Mouse (Mus musculus) brain, embryonic 14.5 days (tissue): ENCODE data around the gene Pdrg1. TPM values are rescaled to one million over a fixed set of nuclear protein-coding genes. Genes with fewer than 3 reads are reported as not detected.

Experiments used
- DNase-seq: peaks from one replicate; pipeline ENCODE4 v3.0.0-alpha.2; 2011; ENCODE audit warnings: low read depth
- CTCF ChIP-seq: fragments of 200-500 bp; IDR thresholded peaks from 2 replicates; pipeline ENCODE4 v1.5.1; 2012; ENCODE audit warnings: inconsistent platforms, mild to moderate bottlenecking, moderate library complexity, borderline replicate concordance; ENCODE audit not compliant: insufficient read depth, insufficient read length; ENCODE audit errors: extremely low read depth
- POLR2A ChIP-seq: fragments of 200-500 bp; IDR thresholded peaks from 2 replicates; pipeline ENCODE4 v1.6.1; 2012; ENCODE audit warnings: mild to moderate bottlenecking, inconsistent platforms, borderline replicate concordance; ENCODE audit not compliant: poor library complexity, insufficient read depth, insufficient read length, severe bottlenecking; ENCODE audit errors: extremely low read depth
- polyA plus RNA-seq: library from polyadenylated mRNA; depleted of rRNA; stranded (reverse); fragments of >200 nt; gene quantifications from 2 replicates; pipeline ENCODE4 v1.2.3, GENCODE M21; 2012

Gene Pdrg1
- polyA plus RNA-seq, 1 experiment = 121 TPM

GRCm38 (mm10) chr2:153047828-153048465 lies 32.7 kb upstream of the Pdrg1 start:
- no peak for TF ChIP-seq POLR2A
- TF ChIP-seq CTCF = peak; percentile 71
- peak; percentile 73 for DNase-seq

- TF ChIP-seq CTCF (no peak), POLR2A (no peak)
- DNase-seq = peak; percentile 94
Observed at GRCm38 (mm10) chr2:153045884-153046299, 30.7 kb upstream of the Pdrg1 start.

GRCm38 (mm10) chr2:153043886-153044285 lies 28.7 kb upstream of the Pdrg1 start:
- TF ChIP-seq POLR2A = no peak
- TF ChIP-seq CTCF = no peak
- peak; percentile 50 for DNase-seq

- TF ChIP-seq POLR2A = no peak
- TF ChIP-seq CTCF = no peak
- DNase-seq = no peak
Observed at GRCm38 (mm10) chr2:153036690-153037089, 21.5 kb upstream of the Pdrg1 start.

- TF ChIP-seq CTCF (no peak), POLR2A (no peak)
- peak; percentile 72 for DNase-seq
Observed at GRCm38 (mm10) chr2:153033545-153034230, 18.5 kb upstream of the Pdrg1 start.

GRCm38 (mm10) chr2:153032973-153033372 lies 17.7 kb upstream of the Pdrg1 start:
- TF ChIP-seq CTCF = no peak
- no peak for TF ChIP-seq POLR2A
- DNase-seq = no peak

- TF ChIP-seq POLR2A (no peak), CTCF (0 out of 2 replicates have a peak, but pooled peaks have one; percentile 11)
- DNase-seq = peak; percentile 73
Observed at GRCm38 (mm10) chr2:153032083-153032842, 17.0 kb upstream of the Pdrg1 start.

GRCm38 (mm10) chr2:153031126-153032082 lies 16.2 kb upstream of the Pdrg1 start, which contains the start of gene Xkr7:
Xkr7 (plus strand) TSS chr2:153031852.
- TF ChIP-seq POLR2A = peak; percentile 63
- TF ChIP-seq CTCF = no peak
- peak; percentile 86 for DNase-seq

- peak; percentile 40 for DNase-seq
- TF ChIP-seq POLR2A = no peak
- TF ChIP-seq CTCF = no peak
Observed at GRCm38 (mm10) chr2:153030422-153030821, 15.2 kb upstream of the Pdrg1 start.

GRCm38 (mm10) chr2:153027501-153027900 lies 12.3 kb upstream of the Pdrg1 start:
- DNase-seq = no peak
- TF ChIP-seq POLR2A = no peak
- no peak for TF ChIP-seq CTCF

GRCm38 (mm10) chr2:153026052-153026451 lies 10.8 kb upstream of the Pdrg1 start:
- DNase-seq = no peak
- TF ChIP-seq CTCF (no peak), POLR2A (no peak)

GRCm38 (mm10) chr2:153022855-153023254 lies 7.6 kb upstream of the Pdrg1 start:
- TF ChIP-seq CTCF (no peak), POLR2A (no peak)
- no peak for DNase-seq

- TF ChIP-seq POLR2A = no peak
- TF ChIP-seq CTCF = no peak
Observed at GRCm38 (mm10) chr2:153021163-153021562, 5.9 kb upstream of the Pdrg1 start.

GRCm38 (mm10) chr2:153019355-153019754 lies 4.1 kb upstream of the Pdrg1 start:
- no peak for DNase-seq
- TF ChIP-seq POLR2A (no peak), CTCF (no peak)

More at GRCm38 (mm10) chr2:153021163-153021562, 5.9 kb upstream of the Pdrg1 start:
- no peak for DNase-seq
